Comparison of ENCODE assay signal across 29 mouse cellular contexts in the genomic region with DNA sequence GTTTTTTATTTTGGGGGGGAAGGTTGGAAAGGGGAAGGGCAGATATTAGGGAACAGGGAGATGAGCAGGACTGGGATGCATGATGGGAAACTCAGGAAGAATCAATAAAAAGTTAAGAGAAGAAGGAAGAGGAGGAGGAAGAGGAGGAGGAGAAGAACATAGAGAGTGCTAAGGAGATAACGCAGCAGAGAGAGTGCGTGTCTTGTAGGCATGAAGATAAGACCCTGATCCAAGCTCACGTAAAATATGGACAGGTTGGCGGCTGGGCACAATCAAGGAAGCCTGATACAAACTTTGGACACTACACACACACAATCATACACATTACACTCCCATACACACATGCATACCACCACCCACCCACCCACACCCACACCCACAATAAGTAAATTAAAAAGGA. TPM values are rescaled to one million over a fixed set of nuclear protein-coding genes. Genes with fewer than 3 reads are reported as not detected.
"Had no signal": no experiment of that assay in that cellular context is flagged by ENCODE, and none has a peak within 500 bp of the region (broad histone marks: within the 10 kb centered on the region; RNA-seq: fewer than 3 reads in every experiment).

No protein-coding gene starts in this region.

- H3K4me3 ChIP-seq: embryonic facial prominence, embryonic 10.5 days; embryonic facial prominence, embryonic 12.5 days; embryonic facial prominence, embryonic 13.5 days; embryonic facial prominence, embryonic 15.5 days; erythroblast, embryonic 14.5 days; forebrain, embryonic 10.5 days; forebrain, embryonic 12.5 days; forebrain, embryonic 13.5 days; forebrain, embryonic 15.5 days; gastrocnemius, adult 2 months; heart, adult 2 months; heart, embryonic 10.5 days had no signal

- H3K4me2 ChIP-seq: embryonic facial prominence, embryonic 12.5 days; embryonic facial prominence, embryonic 13.5 days; embryonic facial prominence, embryonic 15.5 days; forebrain, embryonic 12.5 days; forebrain, embryonic 13.5 days; forebrain, embryonic 15.5 days had no signal

- ATAC-seq: forebrain, embryonic 13.5 days; forebrain, embryonic 14.5 days; forebrain, embryonic 15.5 days; forebrain, embryonic 16.5 days; forebrain, postnatal 0 days had no signal

- H3K27me3 ChIP-seq: embryonic facial prominence, embryonic 12.5 days; embryonic facial prominence, embryonic 13.5 days; embryonic facial prominence, embryonic 15.5 days; forebrain, embryonic 12.5 days; forebrain, embryonic 13.5 days; forebrain, embryonic 15.5 days had no signal

- H3K27ac ChIP-seq: embryonic facial prominence, embryonic 10.5 days; embryonic facial prominence, embryonic 12.5 days; embryonic facial prominence, embryonic 13.5 days; embryonic facial prominence, embryonic 15.5 days; forebrain, embryonic 10.5 days; forebrain, embryonic 12.5 days; forebrain, embryonic 13.5 days; forebrain, embryonic 15.5 days; gastrocnemius, adult 2 months; heart, adult 2 months; heart, embryonic 10.5 days had no signal

- H3K9me3 ChIP-seq: embryonic facial prominence, embryonic 10.5 days; embryonic facial prominence, embryonic 12.5 days; embryonic facial prominence, embryonic 13.5 days; embryonic facial prominence, embryonic 15.5 days; forebrain, embryonic 10.5 days; forebrain, embryonic 12.5 days; forebrain, embryonic 13.5 days; forebrain, embryonic 15.5 days; heart, embryonic 10.5 days had no signal

- H3K4me1 ChIP-seq: embryonic facial prominence, embryonic 10.5 days; embryonic facial prominence, embryonic 12.5 days; embryonic facial prominence, embryonic 13.5 days; embryonic facial prominence, embryonic 15.5 days; forebrain, embryonic 10.5 days; forebrain, embryonic 12.5 days; forebrain, embryonic 13.5 days; forebrain, embryonic 15.5 days; heart, embryonic 10.5 days had no signal

- H3K9ac ChIP-seq: embryonic facial prominence, embryonic 12.5 days; embryonic facial prominence, embryonic 13.5 days; embryonic facial prominence, embryonic 15.5 days; forebrain, embryonic 12.5 days; forebrain, embryonic 13.5 days; forebrain, embryonic 15.5 days; forebrain, postnatal 0 days had no signal

- H3K36me3 ChIP-seq: embryonic facial prominence, embryonic 10.5 days; embryonic facial prominence, embryonic 12.5 days; embryonic facial prominence, embryonic 13.5 days; embryonic facial prominence, embryonic 15.5 days; forebrain, embryonic 10.5 days; forebrain, embryonic 12.5 days; forebrain, embryonic 15.5 days; heart, embryonic 10.5 days had no signal

- DNase-seq: cerebellum, adult 9-10 months; cerebellum, adult 9-11 months; cerebellum, postnatal 10 days; cerebellum, postnatal 14 days; cerebellum, postnatal 36 days; embryo, embryonic 11 days; forebrain, postnatal 0 days; gastrocnemius, adult 2 months; gastrocnemius, postnatal 10 days; gastrocnemius, postnatal 14 days; gastrocnemius, postnatal 25 days; gastrocnemius, postnatal 36 days; heart, adult 11 months; heart, adult 18-20 months; heart, adult 2 months had no signal

RNA-seq across cellular contexts. Expression of a gene that starts 10.2 kb away (rescaled TPM):
- total RNA-seq: common myeloid progenitor, adult 5-6 weeks; granulocyte monocyte progenitor cell, adult 5-6 weeks had no signal
- polyA plus RNA-seq: erythroblast, embryonic 14.5 days had no signal

RNA-seq across cellular contexts. Expression of a gene that starts 22.9 kb away (rescaled TPM):
- polyA plus RNA-seq: erythroblast, embryonic 14.5 days had no signal
